Mouse (Mus musculus): Measurements from ENCODE around the gene Gal3st2c. TPM values are rescaled to one million over a fixed set of nuclear protein-coding genes. Genes with fewer than 3 reads are reported as not detected.
"Not testable (repeated sequence)": the region's sequence is repeated elsewhere in the genome, so short reads cannot be mapped to it uniquely, and the experiment has no call there.

Gal3st2c gene
- polyA plus RNA-seq (2012; rRNA removed) (not detected in 2 replicates), polyA plus RNA-seq (2014; fragmentation: Nextera tagmentation; extraction: Ambion mirVana) (not detected in 2 replicates)

DNA sequence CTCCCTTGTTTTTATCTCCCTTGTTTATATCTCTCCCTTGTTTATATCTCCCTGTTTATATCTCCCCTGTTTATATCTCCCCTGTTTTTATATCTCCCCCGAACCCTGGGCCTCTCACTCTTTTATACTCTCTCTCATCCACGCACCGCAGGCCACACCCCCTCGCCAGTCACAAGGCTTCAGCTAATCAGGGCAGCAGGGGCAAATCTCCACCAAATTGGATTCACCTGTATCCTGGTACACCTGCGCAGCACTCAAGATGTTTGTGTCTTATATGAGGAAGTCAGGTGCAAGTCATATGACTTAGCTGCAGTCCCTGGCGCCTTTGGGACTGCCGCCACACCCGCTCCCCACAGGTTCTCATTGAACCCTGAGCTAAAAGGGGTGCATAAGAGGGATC, at the start of gene Gal3st2c:
Gene Gal3st2c (plus strand): TSS at position 301 of the 400 bp plus-strand sequence.
- not testable (repeated sequence) for H3K4me2 ChIP-seq (ENCODE audit: low read depth); H3K9me3 ChIP-seq (ENCODE audit: control insufficient read depth, low read length); DNase-seq (ENCODE audit: low read depth in 3 of 3, low spot score in 3 of 3); H3K36me3 ChIP-seq (replicated peaks; ENCODE audit: control insufficient read depth, insufficient read depth, low read depth); H3K27me3 ChIP-seq (ENCODE audit: control insufficient read depth, insufficient read depth, low read length); H3K4me1 ChIP-seq (replicated peaks; ENCODE audit: control insufficient read depth in 2 of 2, insufficient read depth in 2 of 2, low read length in 1 of 2); H3K27ac ChIP-seq; H3K9ac ChIP-seq (replicated peaks); ATAC-seq (ENCODE audit: insufficient read depth); H3K4me3 ChIP-seq (ENCODE audit: insufficient read depth in 1 of 2, low read depth in 2 of 2, low read length in 2 of 2)
- 76% methylated on average over 7 of the region's 8 CpGs for WGBS (ENCODE audit: insufficient replicate concordance)

DNA sequence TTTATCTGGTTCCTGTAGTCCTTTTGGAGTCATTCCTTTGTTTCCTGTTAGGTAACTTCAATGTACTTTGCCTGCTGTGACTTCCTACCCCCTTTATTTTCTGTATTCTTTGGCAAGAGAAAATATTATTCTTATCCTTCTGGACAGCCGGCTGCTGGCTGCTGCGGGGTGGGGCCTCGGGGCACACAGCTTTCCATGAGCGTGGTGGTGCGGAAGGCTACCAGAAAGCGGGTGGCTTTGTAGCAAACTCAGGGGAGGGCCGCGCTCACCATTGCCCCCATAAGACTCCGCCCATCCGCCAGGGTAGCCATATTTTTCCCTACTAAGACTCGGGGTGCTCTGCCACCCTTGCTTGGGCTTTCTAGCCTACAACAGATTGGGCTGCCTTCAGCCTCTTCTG, 41.2 kb upstream of the Gal3st2c start:
- ATAC-seq (ENCODE audit: insufficient read depth); H3K9me3 ChIP-seq (ENCODE audit: control insufficient read depth, low read length); H3K36me3 ChIP-seq (replicated peaks; ENCODE audit: control insufficient read depth, insufficient read depth, low read depth); H3K9ac ChIP-seq (replicated peaks); H3K4me3 ChIP-seq (ENCODE audit: insufficient read depth in 1 of 2, low read depth in 2 of 2, low read length in 2 of 2); H3K27ac ChIP-seq; DNase-seq (ENCODE audit: low read depth in 3 of 3, low spot score in 3 of 3); H3K27me3 ChIP-seq (ENCODE audit: control insufficient read depth, insufficient read depth, low read length); H3K4me2 ChIP-seq (ENCODE audit: low read depth); H3K4me1 ChIP-seq (replicated peaks; ENCODE audit: control insufficient read depth in 2 of 2, insufficient read depth in 2 of 2, low read length in 1 of 2): not testable (repeated sequence)
- no CpG with 5 or more reads among the region's 11 CpGs for WGBS (ENCODE audit: insufficient replicate concordance)

DNA sequence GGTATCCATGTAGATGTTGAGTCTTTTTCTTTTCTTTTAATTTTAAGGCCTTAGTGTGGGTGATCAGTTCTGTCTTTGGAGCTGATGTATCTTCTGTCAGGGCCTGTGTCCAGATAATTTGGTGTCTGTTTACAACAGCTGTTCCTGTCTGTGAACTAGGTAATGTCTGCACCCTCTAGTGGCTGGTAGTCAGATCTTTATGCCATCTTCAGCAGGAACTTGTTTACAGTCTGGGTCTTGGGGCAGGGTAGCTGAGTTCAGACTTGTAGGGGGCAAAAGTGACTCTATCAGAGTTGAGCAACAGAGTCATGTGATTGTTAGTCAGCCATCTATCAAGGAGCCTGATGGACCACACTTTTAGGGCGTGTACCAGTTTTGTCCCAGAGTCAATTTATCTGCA, 23.8 kb upstream of the Gal3st2c start:
- not testable (repeated sequence) for H3K27me3 ChIP-seq (ENCODE audit: control insufficient read depth, insufficient read depth, low read length); H3K4me2 ChIP-seq (ENCODE audit: low read depth); H3K9me3 ChIP-seq (ENCODE audit: control insufficient read depth, low read length); H3K4me3 ChIP-seq (ENCODE audit: insufficient read depth in 1 of 2, low read depth in 2 of 2, low read length in 2 of 2); H3K9ac ChIP-seq (replicated peaks); H3K36me3 ChIP-seq (replicated peaks; ENCODE audit: control insufficient read depth, insufficient read depth, low read depth); H3K4me1 ChIP-seq (replicated peaks; ENCODE audit: control insufficient read depth in 2 of 2, insufficient read depth in 2 of 2, low read length in 1 of 2); H3K27ac ChIP-seq; DNase-seq (ENCODE audit: low read depth in 3 of 3, low spot score in 3 of 3); ATAC-seq (ENCODE audit: insufficient read depth)
- WGBS (ENCODE audit: insufficient replicate concordance): no CpG with 5 or more reads among the region's 1 CpGs

DNA sequence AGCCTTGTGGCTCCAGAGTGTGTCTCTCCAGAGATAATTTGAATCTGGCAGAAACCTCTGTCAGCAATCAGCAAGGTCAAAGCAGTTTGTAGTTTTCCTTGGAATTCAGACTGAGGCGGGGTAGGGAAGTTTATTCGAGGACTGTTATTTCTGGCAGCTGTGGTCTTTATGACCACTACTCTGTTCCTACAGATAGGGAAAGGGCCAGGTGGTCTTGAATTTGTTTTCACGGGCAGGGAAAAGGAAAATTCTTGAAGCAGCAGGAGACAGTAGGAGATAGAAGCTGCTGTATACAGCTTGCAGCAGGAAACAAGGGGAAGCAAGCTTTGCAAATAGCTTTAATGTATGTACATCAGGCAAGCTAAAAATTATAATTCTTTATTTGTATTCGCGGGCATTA, 19.9 kb upstream of the Gal3st2c start:
- 39% methylated on average over 3 of the region's 5 CpGs for WGBS (ENCODE audit: insufficient replicate concordance)
- H3K27ac ChIP-seq; H3K4me2 ChIP-seq (ENCODE audit: low read depth); H3K9ac ChIP-seq (replicated peaks); H3K27me3 ChIP-seq (ENCODE audit: control insufficient read depth, insufficient read depth, low read length); H3K9me3 ChIP-seq (ENCODE audit: control insufficient read depth, low read length); DNase-seq (ENCODE audit: low read depth in 3 of 3, low spot score in 3 of 3); ATAC-seq (ENCODE audit: insufficient read depth); H3K4me1 ChIP-seq (replicated peaks; ENCODE audit: control insufficient read depth in 2 of 2, insufficient read depth in 2 of 2, low read length in 1 of 2); H3K4me3 ChIP-seq (ENCODE audit: insufficient read depth in 1 of 2, low read depth in 2 of 2, low read length in 2 of 2); H3K36me3 ChIP-seq (replicated peaks; ENCODE audit: control insufficient read depth, insufficient read depth, low read depth): not testable (repeated sequence)

DNA sequence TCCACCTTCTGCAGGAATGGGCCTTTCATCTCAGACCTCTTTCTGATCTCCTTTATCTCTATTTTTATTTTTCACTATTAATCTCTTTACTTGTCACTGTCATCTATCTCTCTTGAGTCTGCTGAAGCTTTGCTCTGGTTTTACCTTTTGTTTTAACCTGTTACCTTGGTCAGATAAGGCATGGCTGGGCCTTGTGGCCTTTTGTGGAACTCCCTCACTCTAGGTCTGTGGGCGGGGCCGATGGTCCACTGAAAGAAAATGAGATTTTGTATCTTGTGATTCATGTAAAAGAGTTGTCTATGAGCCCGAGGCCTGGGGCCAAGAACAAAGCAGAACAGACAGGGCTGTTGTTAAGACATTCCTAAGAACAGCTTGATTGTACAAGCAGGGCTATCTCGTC, 19.5 kb upstream of the Gal3st2c start:
- H3K4me2 ChIP-seq (ENCODE audit: low read depth); H3K9me3 ChIP-seq (ENCODE audit: control insufficient read depth, low read length); H3K27me3 ChIP-seq (ENCODE audit: control insufficient read depth, insufficient read depth, low read length); H3K36me3 ChIP-seq (replicated peaks; ENCODE audit: control insufficient read depth, insufficient read depth, low read depth); H3K4me1 ChIP-seq (replicated peaks; ENCODE audit: control insufficient read depth in 2 of 2, insufficient read depth in 2 of 2, low read length in 1 of 2); H3K4me3 ChIP-seq (ENCODE audit: insufficient read depth in 1 of 2, low read depth in 2 of 2, low read length in 2 of 2); H3K9ac ChIP-seq (replicated peaks); ATAC-seq (ENCODE audit: insufficient read depth); H3K27ac ChIP-seq; DNase-seq (ENCODE audit: low read depth in 3 of 3, low spot score in 3 of 3): not testable (repeated sequence)
- no CpG with 5 or more reads among the region's 4 CpGs for WGBS (ENCODE audit: insufficient replicate concordance)

DNA sequence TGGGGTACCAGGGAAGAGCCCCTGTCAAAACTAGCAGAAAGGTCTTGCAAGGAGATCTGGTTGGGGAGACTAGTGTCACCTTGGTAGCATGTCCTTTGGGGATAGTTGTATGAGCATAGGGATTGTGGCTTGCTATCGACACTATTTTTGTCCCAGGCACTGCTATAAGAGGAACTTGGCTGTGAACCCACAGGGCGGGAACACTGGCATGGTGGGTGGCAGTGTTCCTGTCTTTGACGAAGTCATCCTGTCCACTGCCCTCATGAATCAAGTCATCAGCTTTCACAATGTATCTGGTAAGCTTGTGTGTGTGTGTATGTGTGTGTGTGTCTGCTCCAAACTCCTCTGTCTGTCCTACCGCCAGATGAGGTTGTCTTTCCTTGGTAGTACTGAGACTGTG, 14.5 kb upstream of the Gal3st2c start:
- H3K9ac ChIP-seq (replicated peaks); H3K27ac ChIP-seq; DNase-seq (ENCODE audit: low read depth in 3 of 3, low spot score in 3 of 3); H3K4me2 ChIP-seq (ENCODE audit: low read depth); H3K36me3 ChIP-seq (replicated peaks; ENCODE audit: control insufficient read depth, insufficient read depth, low read depth); ATAC-seq (ENCODE audit: insufficient read depth); H3K27me3 ChIP-seq (ENCODE audit: control insufficient read depth, insufficient read depth, low read length); H3K4me3 ChIP-seq (ENCODE audit: insufficient read depth in 1 of 2, low read depth in 2 of 2, low read length in 2 of 2); H3K4me1 ChIP-seq (replicated peaks; ENCODE audit: control insufficient read depth in 2 of 2, insufficient read depth in 2 of 2, low read length in 1 of 2); H3K9me3 ChIP-seq (ENCODE audit: control insufficient read depth, low read length): not testable (repeated sequence)
- 0% methylated on average over 1 of the region's 4 CpGs for WGBS (ENCODE audit: insufficient replicate concordance)

DNA sequence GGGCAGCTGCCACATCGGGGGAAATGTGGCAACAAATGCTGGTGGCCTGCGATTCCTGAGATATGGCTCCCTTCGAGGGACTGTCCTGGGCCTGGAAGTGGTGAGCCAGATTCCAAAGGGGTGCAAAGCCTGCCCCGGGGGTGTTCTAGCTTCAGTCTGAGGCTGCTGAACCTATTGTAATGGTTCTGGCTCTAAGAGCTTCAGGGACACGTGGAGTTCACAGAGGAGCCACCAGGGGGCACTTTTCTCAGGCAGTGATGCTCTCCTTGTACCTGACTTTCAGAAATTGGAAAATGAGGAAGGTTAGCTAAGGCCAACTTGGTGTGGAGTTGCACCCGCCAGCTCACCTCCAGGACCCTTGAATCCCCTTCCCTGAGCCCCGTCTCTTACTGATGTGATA, 12.0 kb upstream of the Gal3st2c start:
- no CpG with 5 or more reads among the region's 7 CpGs for WGBS (ENCODE audit: insufficient replicate concordance)
- H3K4me2 ChIP-seq (ENCODE audit: low read depth); H3K4me1 ChIP-seq (replicated peaks; ENCODE audit: control insufficient read depth in 2 of 2, insufficient read depth in 2 of 2, low read length in 1 of 2); H3K9me3 ChIP-seq (ENCODE audit: control insufficient read depth, low read length); DNase-seq (ENCODE audit: low read depth in 3 of 3, low spot score in 3 of 3); H3K9ac ChIP-seq (replicated peaks); H3K4me3 ChIP-seq (ENCODE audit: insufficient read depth in 1 of 2, low read depth in 2 of 2, low read length in 2 of 2); H3K27ac ChIP-seq; H3K36me3 ChIP-seq (replicated peaks; ENCODE audit: control insufficient read depth, insufficient read depth, low read depth); H3K27me3 ChIP-seq (ENCODE audit: control insufficient read depth, insufficient read depth, low read length); ATAC-seq (ENCODE audit: insufficient read depth): not testable (repeated sequence)

DNA sequence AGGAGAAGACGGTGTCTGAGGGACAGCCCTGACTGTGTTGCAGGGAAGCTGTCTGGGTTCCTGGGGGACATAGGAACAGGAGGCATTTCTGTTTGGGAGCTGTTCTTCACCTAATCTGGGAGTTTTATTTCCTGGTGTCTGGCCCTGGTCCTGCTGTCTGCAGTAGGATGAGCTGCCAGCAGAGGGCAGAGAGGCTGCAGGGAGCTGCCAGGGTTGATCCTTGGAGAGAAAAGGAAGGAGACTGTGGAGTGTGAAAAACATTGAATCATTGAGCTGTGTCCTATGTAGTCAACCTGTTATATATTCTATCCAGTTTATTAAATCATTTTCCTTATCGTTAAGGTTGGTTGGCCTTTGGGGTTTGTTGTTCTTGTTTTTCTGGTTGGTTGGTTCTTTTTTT, 9.4 kb upstream of the Gal3st2c start:
- not testable (repeated sequence) for H3K9ac ChIP-seq (replicated peaks); ATAC-seq (ENCODE audit: insufficient read depth); H3K4me3 ChIP-seq (ENCODE audit: insufficient read depth in 1 of 2, low read depth in 2 of 2, low read length in 2 of 2); DNase-seq (ENCODE audit: low read depth in 3 of 3, low spot score in 3 of 3); H3K27me3 ChIP-seq (ENCODE audit: control insufficient read depth, insufficient read depth, low read length); H3K4me1 ChIP-seq (replicated peaks; ENCODE audit: control insufficient read depth in 2 of 2, insufficient read depth in 2 of 2, low read length in 1 of 2); H3K4me2 ChIP-seq (ENCODE audit: low read depth); H3K36me3 ChIP-seq (replicated peaks; ENCODE audit: control insufficient read depth, insufficient read depth, low read depth); H3K27ac ChIP-seq; H3K9me3 ChIP-seq (ENCODE audit: control insufficient read depth, low read length)
- no CpG with 5 or more reads among the region's 2 CpGs for WGBS (ENCODE audit: insufficient replicate concordance)
